Mouse (Mus musculus): ENCODE measurements around the gene Rnase2a. TPM values are rescaled to one million over a fixed set of nuclear protein-coding genes. Genes with fewer than 3 reads are reported as not detected.
"Not testable (repeated sequence)": the region's sequence is repeated elsewhere in the genome, so short reads cannot be mapped to it uniquely, and the experiment has no call there.

Gene Rnase2a
- total and polyA plus RNA-seq, 3 experiments = not detected

DNA sequence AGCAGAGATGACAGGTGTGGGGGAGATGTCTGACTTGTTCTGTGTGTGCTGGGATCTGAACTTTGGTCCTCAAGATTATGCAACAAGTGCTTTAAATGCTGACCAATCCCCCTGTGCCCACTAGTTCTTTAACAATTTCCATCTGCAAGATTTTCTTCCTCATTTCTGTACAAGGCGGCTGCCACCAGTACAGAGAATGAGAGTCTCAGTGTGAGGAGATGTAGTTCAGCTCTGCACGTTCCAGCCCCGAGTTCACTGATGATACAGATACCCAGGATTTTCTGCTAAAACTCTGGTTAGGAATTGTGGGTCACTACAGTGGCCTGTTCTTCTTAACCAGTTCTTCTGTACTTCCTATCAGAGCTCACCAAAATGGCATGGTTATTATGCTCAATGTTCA, 35.8 kb downstream of the Rnase2a start:
- not testable (repeated sequence) for H3K9ac ChIP-seq (ENCODE audit: control insufficient read depth, low read depth, low read length, poor library complexity, severe bottlenecking); DNase-seq (ENCODE audit: low read depth, low spot score); H3K27me3 ChIP-seq (ENCODE audit: control insufficient read depth in 1 of 2, insufficient read depth in 2 of 2, low read length in 2 of 2); H3K79me2 ChIP-seq (ENCODE audit: control insufficient read depth, insufficient read depth, low read length, poor library complexity); H3K27ac ChIP-seq (ENCODE audit: control insufficient read depth, low read depth, low read length); H3K9me3 ChIP-seq (replicated peaks; ENCODE audit: insufficient read depth, low read length); H3K4me3 ChIP-seq (ENCODE audit: control insufficient read depth in 1 of 2, insufficient read depth in 1 of 2, low read depth in 2 of 2, low read length in 2 of 2); H3K4me1 ChIP-seq (ENCODE audit: control insufficient read depth in 1 of 2, insufficient read depth in 2 of 2, low read length in 2 of 2); H3K36me3 ChIP-seq (ENCODE audit: control insufficient read depth in 1 of 2, insufficient read depth in 2 of 2, low read length in 2 of 2)

Other genes with a start within 250 kb of the Rnase2a start
- gene Rnase10, start 248.4 kb downstream of the Rnase2a start, total RNA-seq (2012; rRNA removed) = not detected in 2 replicates
- not detected for gene Rnase10, start 248.4 kb downstream of the Rnase2a start, polyA plus RNA-seq (2012; ENCODE audit: insufficient read depth in 1 of 2, insufficient read length in 2 of 2, low read depth in 1 of 2, low replicate concordance in 2 of 2, missing spikeins in 1 of 2)
- gene Rnase9, start 214.2 kb downstream of the Rnase2a start, total RNA-seq (2012; rRNA removed) = not detected in 2 replicates
- not detected for gene Rnase9, start 214.2 kb downstream of the Rnase2a start, polyA plus RNA-seq (2012; ENCODE audit: insufficient read depth in 1 of 2, insufficient read length in 2 of 2, low read depth in 1 of 2, low replicate concordance in 2 of 2, missing spikeins in 1 of 2)
- gene Rnase11, start 205.9 kb downstream of the Rnase2a start, total RNA-seq (2012; rRNA removed) = not detected in 2 replicates
- gene Rnase11, start 205.9 kb downstream of the Rnase2a start, polyA plus RNA-seq (2012; ENCODE audit: insufficient read depth in 1 of 2, insufficient read length in 2 of 2, low read depth in 1 of 2, low replicate concordance in 2 of 2, missing spikeins in 1 of 2) = not detected
- gene Rnase12, start 198.5 kb downstream of the Rnase2a start, total RNA-seq (2012; rRNA removed) = not detected in 2 replicates
- not detected for gene Rnase12, start 198.5 kb downstream of the Rnase2a start, polyA plus RNA-seq (2012; ENCODE audit: insufficient read depth in 1 of 2, insufficient read length in 2 of 2, low read depth in 1 of 2, low replicate concordance in 2 of 2, missing spikeins in 1 of 2)
- gene Olfr750, start 181.7 kb downstream of the Rnase2a start, total RNA-seq (2012; rRNA removed) = not detected in 2 replicates
- gene Olfr750, start 181.7 kb downstream of the Rnase2a start, polyA plus RNA-seq (2012; ENCODE audit: insufficient read depth in 1 of 2, insufficient read length in 2 of 2, low read depth in 1 of 2, low replicate concordance in 2 of 2, missing spikeins in 1 of 2) = not detected
- gene Rnase4, start 165.0 kb downstream of the Rnase2a start, total RNA-seq (2012; rRNA removed) = not detected in 2 replicates
- under 1 TPM in 1 of 2 experiments, not detected in 1; 0.18 TPM for gene Rnase4, start 165.0 kb downstream of the Rnase2a start, polyA plus RNA-seq (2012; ENCODE audit: insufficient read depth in 1 of 2, insufficient read length in 2 of 2, low read depth in 1 of 2, low replicate concordance in 2 of 2, missing spikeins in 1 of 2)
- not detected in 2 replicates for gene Ang, start 165.0 kb downstream of the Rnase2a start, total RNA-seq (2012; rRNA removed)
- not detected for gene Ang, start 165.0 kb downstream of the Rnase2a start, polyA plus RNA-seq (2012; ENCODE audit: insufficient read depth in 1 of 2, insufficient read length in 2 of 2, low read depth in 1 of 2, low replicate concordance in 2 of 2, missing spikeins in 1 of 2)
- gene Eddm3b, start 141.7 kb downstream of the Rnase2a start, total RNA-seq (2012; rRNA removed) = not detected in 2 replicates
- gene Eddm3b, start 141.7 kb downstream of the Rnase2a start, polyA plus RNA-seq (2012; ENCODE audit: insufficient read depth in 1 of 2, insufficient read length in 2 of 2, low read depth in 1 of 2, low replicate concordance in 2 of 2, missing spikeins in 1 of 2) = not detected
- 65.0 and 73.4 TPM in 2 replicates for gene Rnase6, start 132.2 kb downstream of the Rnase2a start, total RNA-seq (2012; rRNA removed)
- 10 to 100 TPM in 1 of 2 experiments, not detected in 1; 49.2 TPM for gene Rnase6, start 132.2 kb downstream of the Rnase2a start, polyA plus RNA-seq (2012; ENCODE audit: insufficient read depth in 1 of 2, insufficient read length in 2 of 2, low read depth in 1 of 2, low replicate concordance in 2 of 2, missing spikeins in 1 of 2)
- not detected in 2 replicates for gene Rnase1, start 109.3 kb downstream of the Rnase2a start, total RNA-seq (2012; rRNA removed)
- under 1 TPM in 1 of 2 experiments, not detected in 1; 0.07 TPM for gene Rnase1, start 109.3 kb downstream of the Rnase2a start, polyA plus RNA-seq (2012; ENCODE audit: insufficient read depth in 1 of 2, insufficient read length in 2 of 2, low read depth in 1 of 2, low replicate concordance in 2 of 2, missing spikeins in 1 of 2)
- not detected in 2 replicates for gene Rnase2b, start 93.9 kb downstream of the Rnase2a start, total RNA-seq (2012; rRNA removed)
- gene Rnase2b, start 93.9 kb downstream of the Rnase2a start, polyA plus RNA-seq (2012; ENCODE audit: insufficient read depth in 1 of 2, insufficient read length in 2 of 2, low read depth in 1 of 2, low replicate concordance in 2 of 2, missing spikeins in 1 of 2) = not detected
- gene Ang2, start 57.0 kb downstream of the Rnase2a start, total RNA-seq (2012; rRNA removed) = not detected in 2 replicates
- not detected for gene Ang2, start 57.0 kb downstream of the Rnase2a start, polyA plus RNA-seq (2012; ENCODE audit: insufficient read depth in 1 of 2, insufficient read length in 2 of 2, low read depth in 1 of 2, low replicate concordance in 2 of 2, missing spikeins in 1 of 2)
- not detected in 2 replicates for gene Ear14, start 52.7 kb downstream of the Rnase2a start, total RNA-seq (2012; rRNA removed)
- gene Ear14, start 52.7 kb downstream of the Rnase2a start, polyA plus RNA-seq (2012; ENCODE audit: insufficient read depth in 1 of 2, insufficient read length in 2 of 2, low read depth in 1 of 2, low replicate concordance in 2 of 2, missing spikeins in 1 of 2) = not detected
- not detected in 2 replicates for gene Gm7247, start 105.6 kb upstream of the Rnase2a start, total RNA-seq (2012; rRNA removed)
- not detected for gene Gm7247, start 105.6 kb upstream of the Rnase2a start, polyA plus RNA-seq (2012; ENCODE audit: insufficient read depth in 1 of 2, insufficient read length in 2 of 2, low read depth in 1 of 2, low replicate concordance in 2 of 2, missing spikeins in 1 of 2)
- gene Vmn2r88, start 154.7 kb upstream of the Rnase2a start, total RNA-seq (2012; rRNA removed) = not detected in 2 replicates
- gene Vmn2r88, start 154.7 kb upstream of the Rnase2a start, polyA plus RNA-seq (2012; ENCODE audit: insufficient read depth in 1 of 2, insufficient read length in 2 of 2, low read depth in 1 of 2, low replicate concordance in 2 of 2, missing spikeins in 1 of 2) = not detected
- not detected in 2 replicates for gene Vmn2r89, start 195.7 kb upstream of the Rnase2a start, total RNA-seq (2012; rRNA removed)
- not detected for gene Vmn2r89, start 195.7 kb upstream of the Rnase2a start, polyA plus RNA-seq (2012; ENCODE audit: insufficient read depth in 1 of 2, insufficient read length in 2 of 2, low read depth in 1 of 2, low replicate concordance in 2 of 2, missing spikeins in 1 of 2)